Mouse (Mus musculus) C2C12 (cell line): ENCODE data around the gene Ccdc183.

Experiments
- CEBPB ChIP-seq: IDR thresholded peaks from one replicate; pipeline ENCODE4 v1.6.1; 2011; ENCODE audit warnings: low read depth, mild to moderate bottlenecking, control low read depth, moderate library complexity
- CTCF ChIP-seq: IDR thresholded peaks from one replicate; pipeline ENCODE4 v1.5.1; 2011; ENCODE audit not compliant: control insufficient read depth, insufficient read depth, insufficient read length
- MAX ChIP-seq: IDR thresholded peaks from one replicate; pipeline ENCODE4 v1.6.1; 2011; ENCODE audit warnings: mild to moderate bottlenecking, control low read depth
- MYOD1 ChIP-seq: IDR thresholded peaks from one replicate; pipeline ENCODE4 v1.6.1; 2011; ENCODE audit warnings: low read depth; ENCODE audit not compliant: control insufficient read depth, insufficient read length
- MYOG ChIP-seq: IDR thresholded peaks from one replicate; pipeline ENCODE4 v1.6.1; 2011; ENCODE audit not compliant: control insufficient read depth, insufficient read length; ENCODE audit errors: extremely low read depth
- USF1 ChIP-seq: IDR thresholded peaks from one replicate; pipeline ENCODE4 v1.6.1; 2011; ENCODE audit warnings: low read depth, mild to moderate bottlenecking, control low read depth, moderate library complexity

- no peak for TF ChIP-seq CTCF
- TF ChIP-seq USF1, result no peak
- no peak for TF ChIP-seq MYOG
- TF ChIP-seq MAX, result no peak
- no peak for TF ChIP-seq MYOD1
- TF ChIP-seq CEBPB, result no peak
Measured at GRCm38 (mm10) chr2:25558774-25559173, 58.7 kb downstream of the Ccdc183 start.
